Mouse (Mus musculus) stomach, embryonic 16.5 days (tissue): ENCODE measurements at regions not wholly inside any gene's neighbourhood (a gene's known extent, or its start where the extent isn't known, plus 50 kb on each side); places are given as distances from the start of the nearest gene placed in this dataset.

Experiments
- ATAC-seq: fragments of 200-750 bp; cut with Nextera tagmentation; 2 replicates; pipeline ENCODE4 v1.8.0; 2017; ENCODE audit warnings: moderate number of reproducible peaks, moderate TSS enrichment; ENCODE audit not compliant: insufficient read depth, low FRiP score
- H3K27ac ChIP-seq: fragments of 300-500 bp; sonication (generic); 2 replicates; pipeline ENCODE4 v1.5.1; 2014; ENCODE audit warnings: low read length
- H3K27me3 ChIP-seq: fragments of 300-500 bp; sonication (generic); 2 replicates; pipeline ENCODE4 v1.6.1; 2014; ENCODE audit warnings: low read length, control low read depth, mixed read lengths; ENCODE audit not compliant: control insufficient read depth, insufficient read depth
- H3K36me3 ChIP-seq: fragments of 300-500 bp; sonication (generic); 2 replicates; pipeline ENCODE4 v1.6.1; 2014; ENCODE audit warnings: low read length; ENCODE audit not compliant: control insufficient read depth, insufficient read depth
- H3K4me1 ChIP-seq: fragments of 300-500 bp; sonication (generic); 2 replicates; pipeline ENCODE4 v1.6.1; 2014; ENCODE audit warnings: low read length, control low read depth, mixed read lengths; ENCODE audit not compliant: control insufficient read depth, insufficient read depth
- H3K4me2 ChIP-seq: fragments of 300-500 bp; sonication (generic); 2 replicates; pipeline ENCODE4 v1.6.1; 2014; ENCODE audit warnings: low read depth, low read length, mixed read lengths
- H3K4me3 ChIP-seq: fragments of 300-500 bp; sonication (generic); replicated peaks from 2 replicates; pipeline ENCODE4 v1.5.1; 2014; ENCODE audit warnings: mild to moderate bottlenecking, low read length
- H3K9ac ChIP-seq: fragments of 300-500 bp; sonication (generic); 2 replicates; pipeline ENCODE4 v1.6.1; 2014; ENCODE audit warnings: low read length
- H3K9me3 ChIP-seq: fragments of 300-500 bp; sonication (generic); replicated peaks from 2 replicates; pipeline ENCODE4 v1.6.1; 2016; ENCODE audit warnings: low read length, control low read depth; ENCODE audit not compliant: control insufficient read depth
- WGBS: fragments of 180-500 bp; shearing (Covaris S2); extraction: QIAGEN DNeasy Blood & Tissue Kit; methylation state at CpG from one replicate; pipeline ENCODE4 v1.1.7; 2014; 5-methylcytosine and 5-hydroxymethylcytosine counted together

DNA sequence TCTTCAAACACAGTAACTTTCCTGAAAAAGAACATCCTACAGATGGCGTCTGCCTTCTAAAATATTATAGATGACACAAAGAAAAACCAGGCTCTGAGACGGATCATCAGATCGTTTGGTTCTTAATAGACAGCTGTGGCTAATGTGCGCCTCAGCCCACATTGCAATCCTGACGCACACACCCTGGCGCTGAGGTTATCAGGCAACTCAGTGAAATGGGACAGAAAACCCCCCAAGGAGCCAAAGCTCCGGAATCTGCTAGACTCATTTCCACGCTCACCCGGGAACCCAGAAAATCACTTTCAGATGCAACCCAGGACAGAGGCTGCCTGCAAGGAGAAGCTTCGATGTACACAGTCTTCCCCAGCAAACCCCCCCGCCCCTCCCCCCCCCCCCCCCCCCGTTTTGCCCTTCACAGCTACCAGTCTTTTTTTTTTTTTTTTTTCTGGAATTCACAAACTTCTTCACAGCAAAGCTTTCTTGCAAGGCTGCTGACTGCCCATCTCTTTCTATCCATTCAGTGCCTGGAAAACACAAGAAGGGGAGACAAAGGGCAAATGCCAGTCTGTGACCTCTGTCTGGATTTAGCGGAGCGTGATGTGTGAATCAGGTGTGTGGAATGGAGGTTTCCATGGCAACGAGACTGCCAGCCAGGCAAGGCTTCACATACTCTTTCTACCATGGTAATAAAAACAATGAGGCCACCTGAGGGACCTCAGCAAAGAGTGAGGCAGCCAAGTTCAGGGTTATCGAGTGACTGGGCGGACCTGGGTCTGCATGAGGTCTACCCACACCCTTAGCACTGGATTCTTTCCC is 286.9 kb downstream of the Gm11361 start:
- ATAC-seq = peak; percentile 49; the same call in 1 of the 2 replicates
- H3K36me3 ChIP-seq = no peaks in the 10 kb centered on the region
- H3K9me3 ChIP-seq = no peaks in the 10 kb centered on the region
- no peak overlapping the region; the same call in 1 of the 2 replicates for H3K4me3 ChIP-seq
- no peak overlapping the region for H3K27ac ChIP-seq
- H3K27me3 ChIP-seq = no peaks in the 10 kb centered on the region
- H3K4me1 ChIP-seq = peaks cover 9% of the 10 kb centered on the region; the same call in 1 of the 2 replicates
- 31% methylated on average over 15 of the region's 17 CpGs for WGBS
- no peak overlapping the region for H3K9ac ChIP-seq
- peak overlapping the region; percentile 15; the same call in 1 of the 2 replicates for H3K4me2 ChIP-seq

DNA sequence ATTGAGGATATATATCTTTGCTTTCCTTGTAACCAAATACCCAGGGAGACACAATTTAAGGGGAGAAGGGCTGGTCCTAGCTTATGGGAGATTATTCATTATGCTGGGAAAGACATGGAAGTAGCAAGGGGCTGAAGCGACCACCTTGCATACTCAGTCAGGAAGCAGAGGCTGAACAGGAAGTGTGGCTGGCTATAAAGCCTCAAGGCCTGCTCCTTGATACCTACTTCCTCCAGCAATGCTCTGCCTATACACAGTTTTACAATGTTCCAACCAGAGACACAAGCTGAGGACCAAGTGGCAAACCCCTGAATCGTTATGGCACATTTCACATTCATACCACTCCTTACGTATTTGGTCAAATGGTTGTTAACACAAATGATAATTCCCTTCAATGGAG is 284.3 kb downstream of the Gm11361 start:
- H3K4me1 ChIP-seq = peaks cover 9% of the 10 kb centered on the region; the same call in 1 of the 2 replicates
- peaks cover 4% of the 10 kb centered on the region; the same call in 1 of the 2 replicates for H3K9me3 ChIP-seq
- no peak overlapping the region for H3K4me3 ChIP-seq
- no peak overlapping the region for H3K4me2 ChIP-seq
- no peak overlapping the region for H3K27ac ChIP-seq
- no peak overlapping the region for H3K9ac ChIP-seq
- ATAC-seq = no peak
- H3K27me3 ChIP-seq = no peaks in the 10 kb centered on the region
- WGBS = 88% methylated on average over 3 of the region's 3 CpGs
- H3K36me3 ChIP-seq = no peaks in the 10 kb centered on the region

DNA sequence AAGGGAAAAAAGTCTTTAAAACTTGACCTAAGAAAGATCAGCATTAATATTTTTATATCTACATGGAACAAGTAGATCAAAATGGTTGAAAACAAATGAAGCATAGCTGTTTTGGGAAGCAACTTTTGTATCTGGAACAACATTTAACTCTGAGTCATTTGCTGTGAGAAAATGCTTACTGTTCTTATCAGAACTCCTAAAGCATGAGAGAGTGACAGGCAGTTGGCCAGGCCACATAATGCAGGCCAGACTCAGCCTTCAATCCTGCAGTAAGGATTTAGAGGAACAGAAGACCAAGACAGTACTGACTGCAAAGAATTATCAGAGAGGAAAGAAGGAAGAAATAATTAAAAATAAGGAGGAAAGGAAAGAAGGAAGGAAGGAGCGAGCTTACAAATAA is 275.8 kb downstream of the Gm11361 start:
- H3K4me3 ChIP-seq = no peak overlapping the region
- no peak overlapping the region for H3K27ac ChIP-seq
- ATAC-seq = no peak
- peaks cover 13% of the 10 kb centered on the region for H3K4me1 ChIP-seq
- 90% methylated on average over 1 of the region's 1 CpGs for WGBS
- H3K36me3 ChIP-seq = no peaks in the 10 kb centered on the region
- no peaks in the 10 kb centered on the region for H3K27me3 ChIP-seq
- H3K9ac ChIP-seq = no peak overlapping the region
- H3K9me3 ChIP-seq = peaks cover under 1% of the 10 kb centered on the region; the same call in 1 of the 2 replicates
- H3K4me2 ChIP-seq = no peak overlapping the region

DNA sequence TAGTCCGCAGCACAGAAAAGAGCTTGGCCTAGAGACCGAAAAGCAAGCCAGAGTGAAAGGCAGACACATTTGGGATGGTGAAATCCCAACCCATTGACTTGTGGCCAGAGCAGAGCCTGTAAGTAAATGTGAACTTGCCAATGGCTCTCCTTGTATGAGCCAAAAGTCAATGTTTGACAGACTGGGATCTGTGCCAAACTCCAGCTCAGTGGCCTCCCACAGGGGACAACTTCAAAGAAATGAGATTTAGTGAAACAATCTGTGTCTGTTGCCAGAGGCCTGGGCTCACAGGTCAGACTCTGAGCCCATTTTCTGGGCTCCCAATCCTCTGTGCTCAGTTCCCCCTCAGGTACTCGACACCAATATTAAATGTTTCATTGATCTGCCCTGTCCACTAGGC is 274.9 kb downstream of the Gm11361 start:
- no peak overlapping the region for H3K4me2 ChIP-seq

GRCm38 (mm10) chr13:28531534-28531999 is 274.2 kb downstream of the Gm11361 start:
- H3K9ac ChIP-seq = no peak overlapping the region
- ATAC-seq = no peak
- H3K4me2 ChIP-seq = no peak overlapping the region
- H3K27ac ChIP-seq = no peak overlapping the region
- peaks cover 13% of the 10 kb centered on the region for H3K4me1 ChIP-seq
- WGBS = 67% methylated on average over 5 of the region's 5 CpGs
- no peaks in the 10 kb centered on the region for H3K27me3 ChIP-seq
- no peaks in the 10 kb centered on the region for H3K36me3 ChIP-seq
- H3K4me3 ChIP-seq = no peak overlapping the region
- H3K9me3 ChIP-seq = no peaks in the 10 kb centered on the region; the same call in 1 of the 2 replicates

More for the DNA sequence above, 274.9 kb downstream of the Gm11361 start:
- Histone ChIP-seq H3K9ac (no peak overlapping the region), H3K36me3 (no peaks in the 10 kb centered on the region), H3K27ac (no peak overlapping the region), H3K9me3 (no peaks in the 10 kb centered on the region; the same call in 1 of the 2 replicates), H3K4me3 (no peak overlapping the region), H3K27me3 (no peaks in the 10 kb centered on the region), H3K4me1 (peaks cover 13% of the 10 kb centered on the region)
- peak; percentile 77; the same call in 1 of the 2 replicates for ATAC-seq
- 51% methylated on average over 3 of the region's 3 CpGs for WGBS

DNA sequence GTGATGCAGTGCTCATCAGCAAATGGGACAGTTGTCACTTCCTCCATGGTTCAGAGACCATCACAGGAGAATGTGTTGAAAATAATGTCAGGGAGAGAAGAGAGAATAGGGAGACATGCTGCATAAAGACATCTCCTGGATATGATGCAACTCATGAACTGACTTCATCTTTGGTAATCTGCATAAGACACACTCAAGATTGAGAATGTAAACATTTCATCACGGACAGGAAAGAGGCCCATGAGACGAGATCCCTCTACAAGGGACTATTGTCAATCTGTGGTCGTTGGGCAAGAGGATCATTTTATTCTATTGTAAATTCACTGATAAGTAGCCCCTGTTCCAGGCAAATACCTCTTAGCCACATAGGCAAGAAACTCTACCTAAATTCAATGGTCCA is 273.6 kb downstream of the Gm11361 start:
- Histone ChIP-seq H3K36me3 (no peaks in the 10 kb centered on the region), H3K9ac (no peak overlapping the region), H3K4me3 (no peak overlapping the region), H3K27me3 (no peaks in the 10 kb centered on the region), H3K4me1 (peaks cover 13% of the 10 kb centered on the region), H3K27ac (no peak overlapping the region), H3K4me2 (no peak overlapping the region), H3K9me3 (no peaks in the 10 kb centered on the region; the same call in 1 of the 2 replicates)
- no peak for ATAC-seq
- 77% methylated on average over 3 of the region's 3 CpGs for WGBS

DNA sequence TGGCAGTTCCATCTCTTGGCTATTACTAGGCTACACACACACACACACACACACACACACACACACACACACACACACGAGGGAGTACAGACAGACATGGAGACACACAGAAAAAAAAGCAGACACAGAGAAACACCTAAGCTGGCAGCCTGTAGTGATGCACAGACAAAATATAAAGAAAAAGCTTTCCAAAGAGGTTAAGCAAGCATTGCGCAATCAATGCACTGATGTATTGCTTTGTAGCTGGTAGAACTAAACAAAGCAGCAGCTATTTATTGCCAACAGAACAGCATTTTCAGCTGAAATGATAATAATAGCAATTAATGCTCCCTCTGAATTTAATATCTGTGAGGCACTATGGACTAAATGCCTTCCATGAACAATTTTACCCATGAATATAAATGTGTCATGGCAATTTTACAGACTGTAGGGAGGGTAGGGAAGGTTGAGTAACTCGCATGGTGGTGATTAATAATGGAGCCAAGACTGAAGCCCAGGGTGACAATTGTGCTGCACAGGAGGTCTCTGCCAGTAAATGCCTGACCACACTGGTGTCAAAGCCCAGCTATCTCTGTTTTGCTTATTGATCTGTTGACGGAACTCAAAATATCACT is 271.7 kb downstream of the Gm11361 start:
- WGBS = 72% methylated on average over 4 of the region's 4 CpGs
- no peak for ATAC-seq
- H3K4me1 ChIP-seq = peaks cover 10% of the 10 kb centered on the region
- H3K9me3 ChIP-seq = no peaks in the 10 kb centered on the region; the same call in 1 of the 2 replicates
- H3K27ac ChIP-seq = no peak overlapping the region
- H3K27me3 ChIP-seq = no peaks in the 10 kb centered on the region
- no peaks in the 10 kb centered on the region for H3K36me3 ChIP-seq
- H3K9ac ChIP-seq = no peak overlapping the region
- H3K4me3 ChIP-seq = no peak overlapping the region
- H3K4me2 ChIP-seq = no peak overlapping the region

DNA sequence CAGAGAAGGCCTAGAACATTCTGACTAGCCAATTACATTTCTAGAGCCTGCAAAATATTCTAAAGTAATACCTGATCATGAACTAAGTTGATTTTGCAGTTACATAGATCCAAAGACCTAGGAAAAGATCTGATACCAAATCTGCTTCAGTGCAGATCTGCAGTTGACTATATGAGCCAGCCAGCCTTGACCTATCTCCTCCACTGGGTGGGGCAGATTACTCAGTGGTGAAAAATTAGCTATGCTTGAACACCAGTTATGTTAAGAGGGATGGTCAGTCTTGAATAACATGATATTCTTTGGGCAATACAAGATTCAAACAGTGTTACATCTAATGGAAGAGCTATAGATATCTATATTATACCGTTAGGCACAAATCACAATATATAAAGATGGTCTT is 269.0 kb downstream of the Gm11361 start:
- Histone ChIP-seq H3K4me1 (no peaks in the 10 kb centered on the region), H3K4me3 (no peak overlapping the region), H3K27ac (no peak overlapping the region), H3K27me3 (no peaks in the 10 kb centered on the region), H3K36me3 (no peaks in the 10 kb centered on the region), H3K9me3 (no peaks in the 10 kb centered on the region; the same call in 1 of the 2 replicates), H3K4me2 (no peak overlapping the region), H3K9ac (no peak overlapping the region)
- 94% methylated on average over 1 of the region's 1 CpGs for WGBS
- no peak for ATAC-seq

DNA sequence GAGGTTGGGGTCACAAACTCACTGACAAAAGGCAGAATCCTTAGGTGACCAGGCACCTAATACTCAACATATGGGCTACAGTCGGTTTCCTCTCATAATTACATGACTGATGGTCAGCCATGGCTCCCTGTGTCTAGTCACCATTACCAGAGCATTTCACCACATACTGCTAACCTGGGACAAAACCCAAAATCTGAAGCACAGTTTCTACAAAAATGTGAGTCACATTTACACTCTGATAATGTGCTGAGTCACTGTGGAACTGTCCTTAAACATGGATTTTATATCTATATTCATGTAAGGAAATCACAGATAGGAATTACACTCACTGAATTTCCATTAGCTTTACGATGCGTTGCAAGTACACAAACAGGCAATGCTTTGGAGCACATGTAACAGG is 267.1 kb downstream of the Gm11361 start:
- Histone ChIP-seq H3K27me3 (no peaks in the 10 kb centered on the region), H3K4me1 (no peaks in the 10 kb centered on the region), H3K9me3 (no peaks in the 10 kb centered on the region), H3K36me3 (no peaks in the 10 kb centered on the region), H3K4me2 (no peak overlapping the region), H3K9ac (no peak overlapping the region), H3K4me3 (no peak overlapping the region), H3K27ac (no peak overlapping the region)
- WGBS = 88% methylated on average over 3 of the region's 3 CpGs
- no peak for ATAC-seq
